Mouse (Mus musculus) urinary bladder, postnatal 10 days (tissue): ENCODE measurements at regions not wholly inside any gene's neighbourhood (a gene's known extent, or its start where the extent isn't known, plus 50 kb on each side); places are given as distances from the start of the nearest gene placed in this dataset.

Experiments
- DNase-seq: peaks from one replicate; pipeline ENCODE4 v3.0.0; 2022; ENCODE audit warnings: low spot score

- DNase-seq = no peak
These were observed 579.7 kb downstream of the Plekhb2 start for GRCm38 (mm10) chr1:35429471-35429870.

- no peak for DNase-seq
These were observed 585.9 kb downstream of the Plekhb2 start for GRCm38 (mm10) chr1:35435721-35436120.

GRCm38 (mm10) chr1:35447345-35447744 lies 597.6 kb downstream of the Plekhb2 start:
- no peak for DNase-seq

- no peak for DNase-seq
These were observed 602.8 kb downstream of the Plekhb2 start for GRCm38 (mm10) chr1:35452441-35453107.

GRCm38 (mm10) chr1:35457591-35457990 lies 607.8 kb downstream of the Plekhb2 start:
- no peak for DNase-seq

GRCm38 (mm10) chr1:35465081-35465480 lies 603.1 kb upstream of the Hs6st1 start:
- no peak for DNase-seq

GRCm38 (mm10) chr1:35469185-35469753 lies 598.9 kb upstream of the Hs6st1 start:
- no peak for DNase-seq

GRCm38 (mm10) chr1:35478262-35478661 lies 589.9 kb upstream of the Hs6st1 start:
- no peak for DNase-seq

GRCm38 (mm10) chr1:35495963-35496362 lies 572.2 kb upstream of the Hs6st1 start:
- DNase-seq = no peak

GRCm38 (mm10) chr1:35522951-35523350 lies 545.2 kb upstream of the Hs6st1 start:
- no peak for DNase-seq

GRCm38 (mm10) chr1:35523790-35524362 lies 544.3 kb upstream of the Hs6st1 start:
- DNase-seq = no peak

GRCm38 (mm10) chr1:35524788-35525187 lies 543.4 kb upstream of the Hs6st1 start:
- no peak for DNase-seq

- no peak for DNase-seq
These were observed 540.3 kb upstream of the Hs6st1 start for GRCm38 (mm10) chr1:35527750-35528476.

- no peak for DNase-seq
These were observed 532.7 kb upstream of the Hs6st1 start for GRCm38 (mm10) chr1:35535470-35535869.

- no peak for DNase-seq
These were observed 531.9 kb upstream of the Hs6st1 start for GRCm38 (mm10) chr1:35536276-35536675.

GRCm38 (mm10) chr1:35548845-35549244 lies 519.4 kb upstream of the Hs6st1 start:
- DNase-seq = no peak

GRCm38 (mm10) chr1:35551503-35551902 lies 516.7 kb upstream of the Hs6st1 start:
- no peak for DNase-seq

GRCm38 (mm10) chr1:35562786-35563185 lies 505.4 kb upstream of the Hs6st1 start:
- DNase-seq = no peak

GRCm38 (mm10) chr1:35575203-35575602 lies 493.0 kb upstream of the Hs6st1 start:
- no peak for DNase-seq

- DNase-seq = no peak
These were observed 488.8 kb upstream of the Hs6st1 start for GRCm38 (mm10) chr1:35579392-35579791.

- DNase-seq = no peak
These were observed 488.2 kb upstream of the Hs6st1 start for GRCm38 (mm10) chr1:35579992-35580391.

- DNase-seq = no peak
These were observed 487.7 kb upstream of the Hs6st1 start for GRCm38 (mm10) chr1:35580474-35580873.

GRCm38 (mm10) chr1:35587900-35588299 lies 480.3 kb upstream of the Hs6st1 start:
- no peak for DNase-seq
